Mouse (Mus musculus) heart, adult 2 months (tissue): ENCODE data around the gene Irf2. TPM values are rescaled to one million over a fixed set of nuclear protein-coding genes. Genes with fewer than 3 reads are reported as not detected.

Experiments used
- DNase-seq, 2 experiments: peaks; one replicate each; pipeline ENCODE4 v3.0.0; 2021
- H3K27ac ChIP-seq: fragments of 200-600 bp; 2 replicates; pipeline ENCODE4 v1.8.1; 2022
- H3K27me3 ChIP-seq: fragments of 200-500 bp; 2 replicates; pipeline ENCODE4 v1.6.1; 2012; ENCODE audit warnings: mild to moderate bottlenecking, low read length, inconsistent platforms, mixed read lengths; ENCODE audit not compliant: control insufficient read depth, insufficient read depth
- H3K36me3 ChIP-seq: fragments of 200-500 bp; 2 replicates; pipeline ENCODE4 v1.6.1; 2012; ENCODE audit warnings: low read length, inconsistent platforms; ENCODE audit not compliant: control insufficient read depth, insufficient read depth
- H3K4me1 ChIP-seq: fragments of 200-500 bp; 2 replicates; pipeline ENCODE4 v1.6.1; 2011; ENCODE audit warnings: low read length; ENCODE audit not compliant: control insufficient read depth, insufficient read depth
- H3K4me3 ChIP-seq: fragments of 200-600 bp; 2 replicates; pipeline ENCODE4 v1.8.1; 2022
- H3K79me2 ChIP-seq: fragments of 200-500 bp; replicated peaks from 2 replicates; pipeline ENCODE4 v1.6.1; 2012; ENCODE audit warnings: mild to moderate bottlenecking, inconsistent platforms, low read length, moderate library complexity, mixed read lengths; ENCODE audit not compliant: control insufficient read depth, insufficient read depth
- H3K9ac ChIP-seq: fragments of 200-500 bp; 2 replicates; pipeline ENCODE4 v1.6.1; 2012; ENCODE audit warnings: low read depth, mild to moderate bottlenecking, control low read depth, inconsistent platforms, low read length, mixed read lengths
- CTCF ChIP-seq: fragments of 200-600 bp; IDR thresholded peaks from 2 replicates; pipeline ENCODE4 v1.8.1; 2022; ENCODE audit warnings: antibody characterized with exemption, mild to moderate bottlenecking, moderate library complexity
- EP300 ChIP-seq: fragments of 200-500 bp; IDR thresholded peaks from 2 replicates; pipeline ENCODE4 v1.6.1; 2011; ENCODE audit warnings: low read depth, low read length, control low read depth; ENCODE audit not compliant: insufficient read depth
- POLR2A ChIP-seq: fragments of 200-500 bp; IDR thresholded peaks from 2 replicates; pipeline ENCODE4 v1.6.1; 2011; ENCODE audit warnings: mild to moderate bottlenecking, low read depth, low read length, control low read depth; ENCODE audit not compliant: insufficient read depth
- WGBS: fragments of 180-500 bp; shearing (Covaris S2); methylation state at CpG from one replicate; pipeline ENCODE4 v1.1.7; 2018; 5-methylcytosine and 5-hydroxymethylcytosine counted together
- intact Hi-C: fragments of 180-260 bp; cut with DNase I; formaldehyde crosslinking; loops from one replicate; pipeline ENCODE4 v1.15.1; 2025
- polyA plus RNA-seq: library from polyadenylated mRNA; depleted of rRNA; stranded (reverse); fragments of >200 nt; gene quantifications from 2 replicates; pipeline ENCODE4 v1.2.3, GENCODE M21; 2012
- total RNA-seq, 2 experiments: library from RNA; stranded (reverse); gene quantifications; 2 replicates each; pipeline ENCODE4 v1.2.3; 2021

Irf2 gene
- total and polyA plus RNA-seq, 3 experiments: 10.3 to 35.9 (median 31.8) TPM

DNA sequence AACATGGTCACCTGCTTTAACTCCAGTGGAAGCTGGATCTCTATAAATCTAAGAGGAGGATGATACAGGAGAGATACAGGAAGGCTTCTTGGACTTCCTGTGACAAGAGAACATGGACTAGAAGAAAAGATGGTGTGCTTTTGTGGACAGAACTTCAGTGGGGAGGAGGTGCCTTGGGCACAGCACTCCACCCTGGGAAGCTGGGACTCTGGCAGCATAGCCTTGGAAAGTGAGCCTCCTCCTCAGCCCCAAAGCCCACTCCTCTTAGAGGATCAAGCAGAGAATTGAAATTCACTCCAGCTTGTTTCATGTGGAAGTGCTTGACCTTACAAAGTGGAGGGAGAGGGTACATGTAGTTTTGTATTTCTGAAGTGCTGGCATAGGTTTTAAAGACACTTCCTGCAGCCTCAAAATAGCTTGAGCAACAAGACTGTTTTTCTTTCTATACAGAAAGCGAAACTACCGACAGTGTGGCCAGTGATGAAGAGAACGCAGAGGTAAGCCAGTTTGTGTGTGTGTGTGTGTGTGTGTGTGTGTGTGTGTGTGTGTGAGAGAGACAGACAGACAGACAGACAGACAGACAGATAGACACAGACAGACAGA is 104.9 kb downstream of the Irf2 start:
- Histone ChIP-seq H3K79me2 (no peaks in the 10 kb centered on the region), H3K4me1 (peaks cover 37% of the 10 kb centered on the region), H3K9ac (peak overlapping the region; percentile 6; the same call in 1 of the 2 replicates), H3K36me3 (peaks cover 48% of the 10 kb centered on the region), H3K4me3 (0 out of 2 replicates have a peak overlapping the region, but pooled peaks have one; percentile 11), H3K27me3 (no peaks in the 10 kb centered on the region), H3K27ac (peak overlapping the region; percentile 94)
- intact Hi-C loops: loop anchor here (5.0 kb wide), 1 partner anchor 157 kb away; no protein-coding TSS in a partner anchor
- 21% methylated on average over 3 of the region's 3 CpGs for WGBS
- no peak for TF ChIP-seq POLR2A
- no peak for TF ChIP-seq EP300
- TF ChIP-seq CTCF: no peak
- peak in 1 of 2 experiments; percentile 33 for DNase-seq

DNA sequence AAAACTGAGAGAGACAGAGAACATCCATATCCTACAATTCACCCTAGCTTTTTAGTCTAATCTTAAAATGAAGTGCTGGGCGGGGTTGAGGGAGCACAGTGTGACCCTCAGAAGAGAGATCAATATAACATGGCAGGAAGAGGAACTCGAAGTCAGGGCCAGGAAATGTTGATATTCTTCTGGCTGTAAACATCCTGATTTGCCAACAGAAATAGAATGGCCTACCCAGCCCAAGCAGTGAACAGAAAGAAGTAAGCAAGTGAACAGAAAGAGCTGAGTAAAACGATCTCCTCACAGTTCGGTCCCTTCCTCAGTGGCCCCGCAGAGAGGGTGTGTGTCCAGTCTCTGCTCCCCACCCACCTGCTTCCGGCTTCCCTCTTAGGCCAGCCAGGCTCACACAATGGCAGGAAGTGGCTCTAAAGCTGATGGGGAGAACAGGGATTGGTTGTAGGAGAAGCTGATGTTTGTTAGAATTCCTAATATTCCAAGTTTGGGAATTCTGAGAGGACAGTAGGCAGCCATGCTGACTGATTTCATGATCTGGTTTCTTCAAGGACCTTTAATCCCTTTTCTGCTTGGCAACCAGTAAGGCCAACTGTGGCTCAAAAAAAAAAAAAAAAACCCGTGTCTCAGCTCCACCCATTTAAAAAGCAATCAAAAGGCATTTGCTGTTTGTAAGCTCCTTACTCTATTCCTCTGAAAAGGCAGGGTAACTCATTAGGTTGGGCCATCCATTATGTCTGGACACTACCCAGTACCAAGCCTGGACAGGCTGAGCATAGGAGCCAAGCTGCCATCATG is 105.6 kb downstream of the Irf2 start:
- H3K27ac ChIP-seq: peak overlapping the region; percentile 94
- H3K4me3 ChIP-seq: peak overlapping the region; percentile 2; the same call in 1 of the 2 replicates
- no peaks in the 10 kb centered on the region for H3K79me2 ChIP-seq
- no peaks in the 10 kb centered on the region for H3K27me3 ChIP-seq
- peak; percentile 68 to 84 for DNase-seq
- no peak overlapping the region for H3K9ac ChIP-seq
- H3K4me1 ChIP-seq: peaks cover 40% of the 10 kb centered on the region
- peaks cover 47% of the 10 kb centered on the region for H3K36me3 ChIP-seq
- peak; percentile 79 for TF ChIP-seq POLR2A
- TF ChIP-seq CTCF: no peak
- peak; percentile 89 for TF ChIP-seq EP300
- WGBS: 29% methylated on average over 7 of the region's 7 CpGs
- intact Hi-C loops: loop anchor here (5.0 kb wide), 2 partner anchors 87 to 158 kb away; no protein-coding TSS in a partner anchor

DNA sequence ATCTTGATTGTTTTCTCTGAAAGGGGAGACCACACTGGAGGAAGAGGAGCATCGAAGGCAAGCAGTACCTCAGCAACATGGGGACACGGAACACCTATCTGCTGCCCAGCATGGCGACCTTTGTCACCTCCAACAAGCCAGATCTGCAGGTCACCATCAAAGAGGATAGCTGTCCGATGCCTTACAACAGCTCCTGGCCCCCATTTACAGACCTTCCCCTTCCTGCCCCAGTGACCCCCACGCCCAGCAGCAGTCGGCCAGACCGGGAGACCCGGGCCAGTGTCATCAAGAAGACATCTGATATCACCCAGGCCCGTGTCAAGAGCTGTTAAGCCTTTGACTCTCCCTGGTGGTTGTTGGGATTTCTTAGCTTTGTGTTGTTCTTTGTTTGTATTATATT is 106.4 kb downstream of the Irf2 start:
- no peak overlapping the region for H3K9ac ChIP-seq
- intact Hi-C loops: loop anchor here (5.0 kb wide), 1 partner anchor 86 kb away; no protein-coding TSS in a partner anchor
- no peak for TF ChIP-seq CTCF
- TF ChIP-seq EP300: no peak
- TF ChIP-seq POLR2A: no peak
- H3K4me1 ChIP-seq: peaks cover 45% of the 10 kb centered on the region
- peaks cover 48% of the 10 kb centered on the region for H3K36me3 ChIP-seq
- no peak for DNase-seq
- no peak overlapping the region for H3K4me3 ChIP-seq
- peak overlapping the region; percentile 94 for H3K27ac ChIP-seq
- 70% methylated on average over 9 of the region's 9 CpGs for WGBS
- no peaks in the 10 kb centered on the region for H3K27me3 ChIP-seq
- no peaks in the 10 kb centered on the region for H3K79me2 ChIP-seq

DNA sequence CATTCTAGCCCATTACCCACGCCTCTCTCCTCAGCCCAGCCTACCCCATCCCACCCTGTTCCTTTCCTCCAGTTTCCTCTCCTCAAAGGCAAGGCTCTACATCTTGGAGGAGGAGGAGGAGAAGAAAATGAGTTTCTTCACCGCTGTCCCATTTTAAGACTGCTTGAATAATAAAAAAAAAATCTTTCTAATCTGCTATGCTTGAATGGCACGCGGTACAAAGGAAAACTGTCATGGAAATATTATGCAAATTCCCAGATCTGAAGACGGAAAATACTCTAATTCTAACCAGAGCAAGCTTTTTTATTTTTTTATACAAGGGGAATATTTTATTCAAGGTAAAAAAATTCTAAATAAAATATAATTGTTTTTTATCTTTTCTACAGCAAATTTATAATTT is 107.4 kb downstream of the Irf2 start:
- no peak for DNase-seq
- Histone ChIP-seq H3K4me1 (peaks cover 42% of the 10 kb centered on the region), H3K36me3 (peaks cover 46% of the 10 kb centered on the region), H3K79me2 (no peaks in the 10 kb centered on the region), H3K27me3 (no peaks in the 10 kb centered on the region), H3K9ac (no peak overlapping the region), H3K27ac (no peak overlapping the region), H3K4me3 (no peak overlapping the region)
- intact Hi-C loops: loop anchor here (5.0 kb wide), 1 partner anchor 85 kb away; no protein-coding TSS in a partner anchor
- WGBS: 91% methylated on average over 5 of the region's 5 CpGs
- TF ChIP-seq CTCF: no peak

DNA sequence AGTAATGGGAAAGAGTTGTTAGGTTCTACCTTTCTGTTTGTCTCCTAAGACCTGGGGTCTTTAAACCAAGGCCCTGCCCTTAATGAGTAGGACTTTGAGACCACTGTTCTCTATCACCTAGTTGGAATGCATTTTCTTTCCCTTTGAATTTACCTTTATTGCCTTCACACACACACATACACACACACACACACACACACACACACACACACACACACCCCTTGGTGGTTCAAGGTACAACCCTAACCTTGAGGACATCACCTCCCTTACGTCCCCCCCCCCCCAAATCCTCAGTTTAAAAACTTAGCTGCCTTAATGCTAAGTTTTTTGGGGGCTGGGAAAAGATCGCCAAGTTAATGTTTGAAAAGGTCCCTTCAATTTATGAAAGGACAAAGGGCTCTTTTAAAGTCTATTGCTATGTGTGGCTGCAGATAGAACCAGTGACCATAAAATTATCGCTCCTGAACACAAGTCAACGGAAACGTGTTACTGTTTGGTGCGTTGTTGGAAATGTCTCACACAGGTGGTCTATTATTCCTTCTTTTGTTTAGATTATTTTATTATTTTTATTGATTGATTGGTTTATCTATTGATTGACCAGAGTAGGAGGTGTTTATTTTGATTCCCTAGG is 108.6 kb downstream of the Irf2 start:
- intact Hi-C loops: loop anchor here (5.0 kb wide), 1 partner anchor 84 kb away; no protein-coding TSS in a partner anchor
- Histone ChIP-seq H3K79me2 (no peaks in the 10 kb centered on the region), H3K4me3 (no peak overlapping the region), H3K27me3 (no peaks in the 10 kb centered on the region), H3K27ac (no peak overlapping the region), H3K9ac (no peak overlapping the region), H3K4me1 (peaks cover 38% of the 10 kb centered on the region), H3K36me3 (peaks cover 40% of the 10 kb centered on the region)
- no peak for DNase-seq
- TF ChIP-seq CTCF: no peak
- WGBS: 92% methylated on average over 6 of the region's 6 CpGs
